Mouse (Mus musculus) macrophage (primary cell): Measurements from ENCODE around the gene Isg20l2. TPM values are rescaled to one million over a fixed set of nuclear protein-coding genes. Genes with fewer than 3 reads are reported as not detected.
A peak's percentile ranks its signal among the peaks of the same experiment; 100 is the strongest.

ENCODE experiments used
- H3K27ac ChIP-seq: fragments of 350-480 bp; formaldehyde crosslinking; 2 replicates; pipeline ENCODE4 v1.9.0; 2021
- H3K36me3 ChIP-seq: fragments of 350-480 bp; formaldehyde crosslinking; 2 replicates; pipeline ENCODE4 v1.9.0; 2021; ENCODE audit errors: inconsistent target
- H3K4me3 ChIP-seq: fragments of 350-480 bp; formaldehyde crosslinking; 2 replicates; pipeline ENCODE4 v1.9.0; 2021; ENCODE audit errors: inconsistent target
- H3K79me2 ChIP-seq: fragments of 350-480 bp; formaldehyde crosslinking; 2 replicates; pipeline ENCODE4 v1.9.0; 2021; ENCODE audit errors: inconsistent target
- WGBS: methylation state at CpG from one replicate; pipeline ENCODE4 v1.1.7; 2026; ENCODE audit warnings: inconsistent platforms; ENCODE audit not compliant: missing documents; 5-methylcytosine and 5-hydroxymethylcytosine counted together
- polyA plus RNA-seq: library from polyadenylated mRNA; stranded (reverse); fragments of 250-400 nt; gene quantifications from 3 replicates; pipeline ENCODE4 v1.2.4, GENCODE M21; 2018; ENCODE audit warnings: inconsistent platforms

The Isg20l2 gene
- polyA plus RNA-seq, 1 experiment from 2014 or later = 14.0 TPM

DNA sequence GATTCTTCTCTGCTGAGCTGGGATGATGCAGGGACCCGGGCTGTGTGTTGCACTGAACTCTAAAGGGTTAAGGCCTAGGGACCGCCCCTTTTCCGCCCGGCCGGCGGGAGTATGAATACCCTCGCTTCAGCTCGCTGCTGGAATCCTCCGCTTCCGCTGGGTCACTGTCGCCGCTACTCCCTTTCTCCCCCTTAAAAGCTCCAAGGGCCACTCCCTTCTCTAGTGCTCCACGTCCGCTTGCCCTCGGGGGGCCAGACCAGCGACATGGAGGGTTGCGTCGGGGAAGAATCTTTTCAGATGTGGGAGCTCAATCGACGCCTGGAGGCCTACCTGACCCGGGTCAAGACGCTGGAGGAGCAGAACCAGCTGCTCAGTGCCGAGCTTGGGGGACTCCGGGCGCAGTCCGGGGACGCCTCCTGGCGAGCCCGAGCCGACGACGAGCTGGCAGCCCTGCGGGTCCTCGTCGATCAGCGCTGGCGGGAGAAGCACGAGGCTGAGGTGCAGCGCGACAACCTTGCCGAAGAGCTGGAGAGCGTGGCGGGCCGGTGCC lies 40.9 kb downstream of the Isg20l2 start, which contains the start of gene Nes:
Nes (plus strand) TSS at position 140 of the 550 bp plus-strand sequence.
- peak within 1 kb of the TSS; percentile 1; the same call in 1 of the 2 replicates for H3K4me3 ChIP-seq
- 2% methylated on average over 44 of the region's 44 CpGs for WGBS
- no peaks in the 10 kb centered on the region for H3K79me2 ChIP-seq
- H3K36me3 ChIP-seq = no peaks in the 10 kb centered on the region
- H3K27ac ChIP-seq = no peak within 1 kb of the TSS

DNA sequence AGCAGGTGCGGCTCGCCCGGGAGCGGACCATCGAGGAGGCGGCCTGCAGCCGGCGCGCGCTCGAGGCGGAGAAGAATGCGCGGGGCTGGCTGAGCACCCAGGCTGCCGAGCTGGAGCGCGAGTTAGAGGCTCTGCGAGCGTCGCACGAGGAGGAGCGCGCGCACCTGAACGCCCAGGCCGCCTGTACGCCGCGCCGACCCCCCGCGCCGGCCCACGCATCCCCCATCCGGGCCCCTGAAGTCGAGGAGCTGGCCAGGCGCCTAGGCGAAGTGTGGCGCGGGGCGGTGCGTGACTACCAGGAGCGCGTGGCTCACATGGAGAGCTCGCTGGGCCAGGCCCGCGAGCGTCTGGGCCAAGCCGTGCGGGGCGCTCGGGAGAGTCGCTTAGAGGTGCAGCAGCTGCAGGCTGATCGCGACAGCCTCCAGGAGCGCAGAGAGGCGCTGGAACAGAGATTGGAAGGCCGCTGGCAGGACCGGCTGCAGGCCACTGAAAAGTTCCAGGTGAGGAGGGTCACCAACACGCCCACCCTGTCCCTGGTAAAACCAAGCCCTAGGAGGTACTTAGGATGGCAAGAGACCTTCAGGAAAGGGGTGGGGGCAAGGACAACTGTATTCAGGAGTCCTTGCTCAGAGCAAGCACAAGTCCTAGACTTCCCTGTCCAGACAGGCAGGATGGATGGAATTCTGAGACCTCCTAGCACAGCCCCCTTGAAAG lies 41.5 kb downstream of the Isg20l2 start:
- Histone ChIP-seq H3K36me3 (no peaks in the 10 kb centered on the region), H3K79me2 (no peaks in the 10 kb centered on the region), H3K4me3 (no peak overlapping the region), H3K27ac (no peak overlapping the region)
- 8% methylated on average over 55 of the region's 60 CpGs for WGBS

DNA sequence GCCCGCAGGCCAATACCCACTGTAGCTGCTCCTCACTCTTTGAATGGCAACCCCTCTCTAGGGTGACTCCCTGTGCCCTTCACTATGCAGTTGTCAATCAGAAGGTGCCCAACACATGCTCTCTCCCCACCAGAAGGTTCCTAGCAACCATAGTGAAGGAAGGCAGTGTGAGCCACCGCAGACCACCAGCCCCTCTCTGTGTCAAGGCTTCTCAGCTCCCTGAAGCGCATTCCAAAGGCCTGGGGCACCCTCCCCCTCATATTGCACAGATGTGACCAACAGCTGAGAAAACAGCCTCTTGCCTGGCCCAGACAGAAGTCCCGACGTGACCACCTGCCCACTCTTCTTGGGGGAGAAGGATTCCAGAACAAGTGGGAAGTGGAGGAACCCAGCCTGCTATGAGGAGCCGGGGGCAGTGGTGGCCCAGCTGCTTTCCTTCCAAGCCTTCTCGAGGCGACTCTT lies 42.1 kb downstream of the Isg20l2 start:
- WGBS = 82% methylated on average over 6 of the region's 8 CpGs
- H3K36me3 ChIP-seq = no peaks in the 10 kb centered on the region
- no peak overlapping the region for H3K27ac ChIP-seq
- H3K79me2 ChIP-seq = no peaks in the 10 kb centered on the region
- H3K4me3 ChIP-seq = no peak overlapping the region

DNA sequence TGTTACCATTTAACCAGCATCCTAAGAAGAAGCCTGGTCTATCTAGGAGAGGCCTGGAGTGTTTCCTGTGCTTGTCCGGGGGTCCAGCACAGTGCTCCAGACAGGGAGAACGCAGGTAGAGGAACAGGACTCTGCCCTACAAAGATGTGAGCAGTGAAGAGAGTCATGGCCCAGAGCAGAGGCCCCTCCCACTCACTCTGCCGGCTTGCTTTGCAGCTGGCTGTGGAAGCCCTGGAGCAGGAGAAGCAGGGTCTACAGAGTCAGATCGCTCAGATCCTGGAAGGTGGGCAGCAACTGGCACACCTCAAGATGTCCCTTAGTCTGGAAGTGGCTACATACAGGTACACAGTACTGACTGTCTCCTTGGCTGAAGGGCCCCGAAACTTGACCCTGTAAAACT lies 42.7 kb downstream of the Isg20l2 start:
- 79% methylated on average over 5 of the region's 5 CpGs for WGBS

DNA sequence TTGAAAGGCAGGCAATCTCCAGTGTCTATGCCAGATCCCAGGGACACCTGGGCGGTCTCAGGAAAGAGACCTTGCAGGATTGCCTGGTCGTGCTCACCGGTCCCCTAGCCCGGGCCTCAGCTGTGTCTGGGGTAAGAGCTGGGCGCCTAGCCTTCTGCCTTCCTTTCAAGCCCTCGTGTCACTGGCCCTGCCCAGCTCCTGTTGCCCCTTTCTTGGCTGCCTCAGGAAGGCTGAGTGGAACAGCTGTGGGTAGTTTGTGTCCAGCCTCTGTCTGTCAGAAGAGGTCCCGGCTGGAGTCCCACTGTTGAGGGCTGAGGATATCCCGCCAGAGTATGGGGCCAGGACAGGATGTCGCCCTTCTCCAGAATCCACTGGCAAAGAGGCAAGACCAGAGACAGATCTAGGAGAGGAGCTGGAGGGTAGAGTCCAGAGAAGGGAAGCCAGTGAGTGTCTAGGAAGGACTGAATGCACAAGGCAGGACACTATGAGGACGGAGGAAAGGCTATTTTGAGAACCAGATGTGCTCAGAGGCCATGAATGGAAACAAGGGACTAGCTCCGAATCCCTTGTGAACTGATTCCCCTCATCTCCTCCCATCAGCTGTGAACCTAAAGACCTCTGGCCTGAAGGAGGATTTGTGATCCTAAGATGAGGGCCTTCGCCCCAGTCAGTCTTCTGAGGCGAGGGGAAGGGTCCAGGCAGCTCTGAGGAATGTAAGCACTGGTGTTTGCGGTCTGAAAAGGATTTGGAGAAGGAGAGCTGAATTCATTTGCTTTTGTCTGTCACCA lies 43.7 kb downstream of the Isg20l2 start:
- no peaks in the 10 kb centered on the region for H3K79me2 ChIP-seq
- no peaks in the 10 kb centered on the region for H3K36me3 ChIP-seq
- H3K4me3 ChIP-seq = no peak overlapping the region
- WGBS = 90% methylated on average over 14 of the region's 14 CpGs
- H3K27ac ChIP-seq = no peak overlapping the region

More for the DNA sequence above, 42.7 kb downstream of the Isg20l2 start:
- Histone ChIP-seq H3K4me3 (no peak overlapping the region), H3K36me3 (no peaks in the 10 kb centered on the region), H3K27ac (no peak overlapping the region), H3K79me2 (no peaks in the 10 kb centered on the region)

DNA sequence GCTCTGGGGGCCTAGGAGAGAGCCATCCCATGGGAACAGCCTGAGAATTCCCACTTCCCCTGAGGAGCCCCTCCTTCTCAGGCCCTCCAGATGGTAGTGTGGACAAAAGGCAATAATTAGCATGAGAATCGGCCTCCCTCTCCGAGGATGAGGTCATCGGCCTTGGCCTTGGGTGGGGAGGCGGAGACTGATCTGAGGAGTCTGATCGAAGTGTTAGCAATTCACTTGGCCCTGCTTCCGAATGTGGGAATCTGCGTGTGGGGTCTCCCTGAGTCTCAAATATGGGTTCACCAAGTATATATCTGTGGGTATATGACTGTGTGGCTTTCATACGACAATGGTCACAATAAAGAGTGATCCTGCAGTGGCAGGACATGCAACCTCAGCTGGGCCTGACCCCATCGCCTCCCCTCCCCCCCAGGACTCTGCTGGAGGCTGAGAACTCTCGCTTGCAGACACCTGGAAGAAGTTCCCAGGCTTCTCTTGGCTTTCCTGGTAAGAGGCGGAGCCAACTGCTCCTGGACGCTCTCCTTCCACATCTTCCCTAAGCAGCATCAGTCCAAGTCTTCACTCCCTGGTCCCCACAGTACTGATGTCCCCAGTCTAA lies 44.4 kb downstream of the Isg20l2 start:
- no peak overlapping the region for H3K4me3 ChIP-seq
- H3K79me2 ChIP-seq = no peaks in the 10 kb centered on the region
- H3K27ac ChIP-seq = no peak overlapping the region
- no peaks in the 10 kb centered on the region for H3K36me3 ChIP-seq
- 93% methylated on average over 12 of the region's 12 CpGs for WGBS

DNA sequence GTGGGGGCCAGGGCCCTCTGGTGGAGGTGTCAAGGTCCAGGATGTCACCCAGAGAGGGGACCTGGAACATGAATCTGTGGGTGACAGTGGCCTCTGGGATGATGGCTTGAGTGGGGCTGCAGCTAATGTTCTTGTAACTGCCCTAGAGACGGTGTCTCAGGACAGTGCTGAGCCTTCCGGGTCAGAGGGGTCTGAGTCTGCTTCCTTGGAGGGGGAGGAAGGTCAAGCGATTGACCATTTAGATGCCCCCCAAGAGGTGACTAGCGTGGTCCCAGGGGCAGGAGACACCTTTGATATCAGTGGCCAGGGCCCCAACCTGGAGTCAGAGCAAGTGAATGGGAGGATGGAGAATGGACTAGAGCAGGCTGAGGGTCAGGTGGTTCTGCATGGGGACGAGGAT lies 49.4 kb downstream of the Isg20l2 start:
- 93% methylated on average over 5 of the region's 5 CpGs for WGBS
- no peaks in the 10 kb centered on the region for H3K79me2 ChIP-seq
- H3K27ac ChIP-seq = no peak overlapping the region
- H3K36me3 ChIP-seq = no peaks in the 10 kb centered on the region
- H3K4me3 ChIP-seq = no peak overlapping the region

DNA sequence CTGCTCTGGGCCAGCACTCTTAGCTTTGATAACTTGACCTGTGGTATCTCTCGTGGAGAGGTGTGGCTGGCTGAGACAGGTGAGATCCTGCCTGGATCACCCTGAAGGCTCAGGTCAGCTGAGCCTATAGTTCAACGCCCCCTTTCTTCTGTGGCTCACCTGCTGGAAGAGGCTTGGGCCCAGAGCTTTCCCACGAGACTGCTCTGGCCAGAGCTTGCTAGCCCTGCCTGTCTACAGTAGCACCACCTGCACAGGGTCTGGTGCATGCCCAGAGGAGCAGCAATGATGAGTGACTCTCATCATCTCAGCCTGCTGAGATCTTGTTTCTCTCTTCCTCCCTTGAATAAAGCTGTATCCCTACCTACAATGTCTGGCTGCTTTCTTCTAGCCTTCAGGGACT lies 50.0 kb downstream of the Isg20l2 start:
- Histone ChIP-seq H3K27ac (no peak overlapping the region), H3K36me3 (no peaks in the 10 kb centered on the region)
- 77% methylated on average over 3 of the region's 3 CpGs for WGBS

DNA sequence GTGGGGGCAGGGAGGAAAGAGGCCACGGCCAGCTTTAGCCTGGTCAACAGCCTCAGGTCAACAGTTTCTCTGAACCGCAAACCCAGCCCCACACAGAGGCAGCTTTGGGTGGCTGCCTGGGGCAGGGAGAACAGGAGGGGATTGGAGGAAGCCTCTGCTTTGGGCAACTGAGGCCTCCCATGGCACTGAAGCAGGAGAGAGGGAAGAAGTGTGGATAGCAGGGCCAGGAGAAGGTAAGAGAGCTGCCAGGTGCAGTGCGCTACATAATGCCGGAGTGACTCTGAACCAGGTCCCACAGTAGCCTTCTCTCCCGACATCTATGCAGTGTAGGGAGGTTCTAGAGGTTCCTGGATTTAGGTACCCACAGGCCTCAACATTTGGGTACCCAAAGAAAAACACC lies 50.6 kb downstream of the Isg20l2 start:
- no peak overlapping the region for H3K27ac ChIP-seq
- no peaks in the 10 kb centered on the region for H3K36me3 ChIP-seq
- WGBS = 86% methylated on average over 5 of the region's 5 CpGs
- H3K79me2 ChIP-seq = no peaks in the 10 kb centered on the region
- H3K4me3 ChIP-seq = no peak overlapping the region

More for the DNA sequence above, 50.0 kb downstream of the Isg20l2 start:
- Histone ChIP-seq H3K4me3 (no peak overlapping the region), H3K79me2 (no peaks in the 10 kb centered on the region)

DNA sequence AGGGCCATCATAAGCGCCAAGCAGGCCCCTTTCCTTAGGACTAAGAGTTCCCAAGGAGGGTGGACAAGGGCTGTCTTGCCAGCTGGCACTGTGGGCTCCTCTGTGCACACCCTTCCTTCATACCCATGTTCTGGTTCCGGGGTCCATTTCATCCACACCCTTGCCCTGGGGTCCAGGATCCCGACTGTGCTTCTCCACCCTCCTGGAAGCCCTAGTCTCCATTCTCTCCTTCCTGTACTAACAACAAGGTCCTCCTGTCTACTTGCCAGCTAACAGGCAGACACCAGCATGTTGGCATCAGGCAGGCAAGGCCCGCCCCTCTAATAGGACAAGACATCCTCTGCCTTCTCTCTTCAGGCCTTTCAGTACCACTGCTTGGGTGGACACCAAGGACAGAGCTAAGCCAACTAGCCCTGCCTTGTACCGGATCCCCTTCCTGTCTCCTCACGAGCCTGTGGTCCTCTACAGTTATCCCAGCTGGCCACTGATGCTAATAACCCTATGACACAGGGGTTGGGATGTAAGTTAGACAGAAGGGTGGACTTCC lies 51.2 kb downstream of the Isg20l2 start:
- Histone ChIP-seq H3K79me2 (no peaks in the 10 kb centered on the region), H3K36me3 (no peaks in the 10 kb centered on the region), H3K27ac (no peak overlapping the region), H3K4me3 (no peak overlapping the region)
- 96% methylated on average over 6 of the region's 6 CpGs for WGBS

DNA sequence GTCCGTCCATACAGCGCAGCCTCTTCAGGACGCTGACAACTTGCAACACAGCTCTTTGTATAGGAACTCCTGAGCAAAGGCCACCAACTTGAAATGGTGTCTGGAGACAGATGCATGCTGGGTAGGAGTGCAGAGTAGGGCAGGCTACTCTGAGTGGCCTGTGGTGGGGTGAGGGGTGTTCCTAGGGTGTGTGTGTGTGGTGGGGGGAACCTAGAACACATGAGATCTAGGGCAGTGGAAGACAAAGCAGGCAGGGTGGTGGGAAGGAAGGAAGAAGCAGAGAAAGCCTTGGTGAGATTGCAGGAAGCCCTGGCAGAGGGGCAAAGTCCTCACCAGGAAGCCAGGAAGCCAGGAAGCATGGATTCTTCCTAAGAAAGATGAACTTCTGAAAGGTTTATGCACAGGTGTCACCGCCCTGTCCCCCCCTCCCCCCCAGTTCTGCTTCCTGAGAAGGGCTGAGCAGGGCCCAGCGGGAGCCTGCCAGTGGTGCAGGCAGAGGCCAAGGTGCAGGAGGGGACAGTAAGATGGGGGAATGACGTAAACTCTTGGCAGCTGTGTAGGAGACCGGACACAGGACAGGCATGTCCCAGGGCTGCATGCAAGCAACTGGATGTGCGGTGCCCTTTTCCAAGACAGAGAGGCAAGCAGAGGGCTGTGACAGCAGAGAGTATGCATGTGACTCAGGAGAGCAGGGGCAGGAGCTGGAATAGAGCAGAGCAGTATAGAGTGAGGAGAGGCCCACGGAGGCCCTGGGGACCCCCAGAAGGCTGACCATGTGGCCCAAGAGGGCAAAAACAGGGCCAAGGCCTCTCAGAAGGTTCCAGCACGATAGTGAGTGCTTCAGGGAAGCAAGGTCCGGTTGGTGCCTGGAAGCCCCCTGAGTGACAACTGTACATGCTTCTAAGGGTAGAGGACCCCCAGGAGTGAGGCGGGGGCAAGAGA lies 52.1 kb downstream of the Isg20l2 start:
- no peak overlapping the region for H3K4me3 ChIP-seq
- H3K79me2 ChIP-seq = no peaks in the 10 kb centered on the region
- WGBS = 64% methylated on average over 12 of the region's 12 CpGs
- H3K36me3 ChIP-seq = no peaks in the 10 kb centered on the region
- peak overlapping the region; percentile 71 for H3K27ac ChIP-seq

DNA sequence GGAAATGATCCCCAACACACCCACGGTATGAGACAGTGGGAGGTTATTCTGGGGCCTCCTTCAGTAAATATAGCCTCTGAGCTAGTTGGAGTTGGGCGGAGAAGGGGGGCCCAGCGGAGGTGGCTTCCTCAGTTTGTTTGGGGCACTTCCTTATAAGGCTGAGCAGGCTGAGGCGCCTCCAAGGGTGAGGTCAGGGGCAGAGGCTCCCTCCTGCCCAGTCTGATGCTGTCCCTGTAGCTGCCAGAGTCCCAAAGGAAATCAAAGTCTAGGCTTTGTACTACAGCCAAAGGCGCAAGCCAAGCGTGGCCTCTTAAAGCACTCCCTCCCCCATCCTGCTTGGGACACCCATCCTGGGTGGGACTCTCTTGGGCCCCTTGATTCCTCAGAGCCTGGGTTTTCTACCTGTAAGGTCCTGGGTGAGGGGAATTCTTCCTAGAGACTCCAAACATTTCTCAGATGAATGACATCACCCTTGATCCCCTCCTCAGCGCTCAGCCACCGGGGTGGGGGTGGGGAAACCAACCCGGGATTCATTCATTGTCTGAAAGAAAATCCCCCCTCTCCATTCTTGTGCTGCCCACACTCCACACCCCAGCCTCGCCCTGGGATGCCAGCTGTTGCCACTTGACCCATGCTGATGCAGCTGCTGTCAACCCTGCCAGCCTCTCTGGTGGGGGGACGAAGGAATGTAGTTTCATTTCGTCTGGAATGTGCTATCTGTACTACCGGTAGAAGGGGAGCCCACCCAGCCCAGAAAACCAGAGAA lies 52.9 kb downstream of the Isg20l2 start:
- Histone ChIP-seq H3K27ac (peak overlapping the region; percentile 71), H3K4me3 (no peak overlapping the region), H3K79me2 (no peaks in the 10 kb centered on the region), H3K36me3 (no peaks in the 10 kb centered on the region)
- 33% methylated on average over 13 of the region's 13 CpGs for WGBS

DNA sequence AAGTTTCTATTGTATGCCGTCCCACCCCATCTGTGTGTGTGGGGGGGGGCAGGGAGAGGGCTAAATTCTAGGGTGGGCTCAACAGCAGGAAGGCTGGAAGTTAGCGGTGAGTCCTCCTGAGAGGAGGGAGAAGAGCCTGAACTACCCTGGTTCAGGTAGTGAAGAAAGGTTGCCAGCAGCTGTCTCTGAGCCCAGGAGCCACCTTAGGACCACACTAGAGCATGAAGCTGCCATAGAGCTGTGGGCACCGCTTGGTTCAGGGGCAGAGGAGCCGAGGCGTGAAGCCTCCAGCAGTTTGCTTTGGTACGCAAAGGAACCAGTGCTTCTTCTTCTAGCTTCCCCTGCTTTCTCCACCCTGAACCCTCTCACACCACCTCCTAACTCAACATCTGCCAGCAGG lies 53.5 kb downstream of the Isg20l2 start:
- H3K79me2 ChIP-seq = no peaks in the 10 kb centered on the region
- H3K4me3 ChIP-seq = no peak overlapping the region
- peak overlapping the region; percentile 71; the same call in 1 of the 2 replicates for H3K27ac ChIP-seq
- no peaks in the 10 kb centered on the region for H3K36me3 ChIP-seq
- WGBS = 90% methylated on average over 6 of the region's 6 CpGs
